Mouse (Mus musculus) layer of hippocampus, postnatal 14 days (tissue): ENCODE data around the gene Dcun1d1. TPM values are rescaled to one million over a fixed set of nuclear protein-coding genes. Genes with fewer than 3 reads are reported as not detected.

Source experiments
- total RNA-seq, 2 experiments: library from RNA; stranded (reverse); gene quantifications; 2 replicates each; pipeline ENCODE4 v1.2.3; 2021

Dcun1d1 gene
- total RNA-seq, 2 experiments from 2014 or later = 61.5 to 65.1 TPM

Other genes with a start within 250 kb of the Dcun1d1 start
- gene Atp11b, start 183.3 kb downstream of the Dcun1d1 start, total RNA-seq = 100 to 1,000 TPM in 1 of 2 experiments, 10 to 100 TPM in 1; 99.8 to 121 TPM
- 10 to 100 TPM; 34.3 to 45.2 TPM for gene Mccc1, start 63.2 kb upstream of the Dcun1d1 start, total RNA-seq
- gene Ccdc144b, start 116.1 kb upstream of the Dcun1d1 start, total RNA-seq = not detected
- 10 to 100 TPM; 42.1 to 45.4 TPM for gene Acad9, start 128.5 kb upstream of the Dcun1d1 start, total RNA-seq
- 10 to 100 TPM; 14.3 to 14.7 TPM for gene D3Ertd254e, start 213.6 kb upstream of the Dcun1d1 start, total RNA-seq